Comparison of ENCODE assay signal across 19 mouse cellular contexts in genomic region chr1:39937609-39938008, GRCm38 (mm10). TPM values are rescaled to one million over a fixed set of nuclear protein-coding genes. Genes with fewer than 3 reads are reported as not detected.
DNase-seq lines count a peak whose midpoint lies in the region; ATAC-seq and TF ChIP-seq lines count a peak whose summit lies in the region.
"Had no signal": no experiment of that assay in that cellular context is flagged by ENCODE, and none has a peak within 500 bp of the region (broad histone marks: within the 10 kb centered on the region; RNA-seq: fewer than 3 reads in every experiment).

No protein-coding gene starts in this region.

- no peaks in the 10 kb centered on the region for H3K9me3 ChIP-seq in neural tube, embryonic 15.5 days (replicated peaks)
- H3K9me3 ChIP-seq in liver, embryonic 14.5 days (ENCODE audit: control insufficient read depth, low read length) = no peaks in the 10 kb centered on the region
- no peaks in the 10 kb centered on the region for H3K9me3 ChIP-seq in intestine, embryonic 15.5 days
- H3K9me3 ChIP-seq: embryonic facial prominence, embryonic 12.5 days; forebrain, embryonic 12.5 days; heart, embryonic 12.5 days; limb, embryonic 12.5 days; lung, embryonic 15.5 days had no signal

- no peak for TF ChIP-seq EP300 in heart, adult 2 months (IDR thresholded peaks at IDR 0.05; ENCODE audit: insufficient read depth, low read depth, low read length)
- TF ChIP-seq EP300 in liver, embryonic 14.5 days (IDR thresholded peaks at IDR 0.05; ENCODE audit: low read depth) = peak; percentile 85

- no peak for TF ChIP-seq POLR2A in heart, adult 2 months (IDR thresholded peaks at IDR 0.05; ENCODE audit: insufficient read depth, low read depth, low read length)

- no peak for DNase-seq in heart, adult 2 months
- no peak for DNase-seq in heart, postnatal 10 days
- DNase-seq in neural tube, embryonic 10.5 days (ENCODE audit: extremely low spot score, low spot score) = no peak
- peak; percentile 34 to 46 (median 36) for DNase-seq in liver, embryonic 14.5 days (ENCODE audit: low read depth in 3 of 3, low spot score in 3 of 3)
- DNase-seq: adrenal gland, adult 2 months; heart, postnatal 14 days; kidney, adult 18-20 months; lung, postnatal 36 days had no signal

- H3K9ac ChIP-seq in heart, adult 2 months (ENCODE audit: low read depth, low read length) = no peak overlapping the region
- no peak overlapping the region for H3K9ac ChIP-seq in neural tube, embryonic 15.5 days (replicated peaks)
- 0 out of 2 replicates have a peak overlapping the region, but pooled peaks have one; percentile 18 for H3K9ac ChIP-seq in liver, embryonic 14.5 days (replicated peaks)
- H3K9ac ChIP-seq in intestine, embryonic 15.5 days = no peak overlapping the region
- H3K9ac ChIP-seq: embryonic facial prominence, embryonic 12.5 days; forebrain, embryonic 12.5 days; heart, embryonic 12.5 days; limb, embryonic 12.5 days; lung, embryonic 15.5 days had no signal

- no peak overlapping the region for H3K4me3 ChIP-seq in heart, adult 2 months
- H3K4me3 ChIP-seq in neural tube, embryonic 15.5 days (replicated peaks) = no peak overlapping the region
- no peak overlapping the region for H3K4me3 ChIP-seq in liver, embryonic 14.5 days (ENCODE audit: insufficient read depth in 1 of 2, low read depth in 2 of 2, low read length in 2 of 2)
- no peak overlapping the region for H3K4me3 ChIP-seq in intestine, embryonic 15.5 days (replicated peaks)
- H3K4me3 ChIP-seq: embryonic facial prominence, embryonic 12.5 days; forebrain, embryonic 12.5 days; heart, embryonic 12.5 days; limb, embryonic 12.5 days; lung, embryonic 15.5 days; myocyte had no signal

- WGBS in heart, adult 2 months = 23% methylated on average over 4 of the region's 4 CpGs
- 25% methylated on average over 4 of the region's 4 CpGs for WGBS in neural tube, embryonic 15.5 days
- WGBS in liver, embryonic 14.5 days (ENCODE audit: insufficient replicate concordance) = 29% methylated on average over 4 of the region's 4 CpGs
- 30% methylated on average over 4 of the region's 4 CpGs for WGBS in intestine, embryonic 15.5 days

- no peak for ATAC-seq in neural tube, embryonic 15.5 days (ENCODE audit: low FRiP score)
- peak; percentile 61 for ATAC-seq in liver, embryonic 14.5 days (ENCODE audit: insufficient read depth)
- ATAC-seq in intestine, embryonic 15.5 days = no peak
- ATAC-seq in frontal cortex, adult (ENCODE audit: low TSS enrichment) = no peak
- ATAC-seq: midbrain, embryonic 16.5 days; Patski had no signal

- no peak overlapping the region for H3K4me2 ChIP-seq in neural tube, embryonic 15.5 days
- peak overlapping the region; percentile 74 for H3K4me2 ChIP-seq in liver, embryonic 14.5 days (ENCODE audit: low read depth)
- H3K4me2 ChIP-seq in intestine, embryonic 15.5 days (replicated peaks) = no peak overlapping the region
- H3K4me2 ChIP-seq: embryonic facial prominence, embryonic 12.5 days; forebrain, embryonic 12.5 days; heart, embryonic 12.5 days had no signal

- peaks cover 11% of the 10 kb centered on the region for H3K79me2 ChIP-seq in heart, adult 2 months (replicated peaks; ENCODE audit: control insufficient read depth, insufficient read depth, low read length)

- peaks cover 27% of the 10 kb centered on the region for H3K36me3 ChIP-seq in heart, adult 2 months (ENCODE audit: control insufficient read depth, insufficient read depth, low read length)
- H3K36me3 ChIP-seq in neural tube, embryonic 15.5 days = no peaks in the 10 kb centered on the region
- H3K36me3 ChIP-seq in liver, embryonic 14.5 days (replicated peaks; ENCODE audit: control insufficient read depth, insufficient read depth, low read depth) = no peaks in the 10 kb centered on the region
- no peaks in the 10 kb centered on the region for H3K36me3 ChIP-seq in intestine, embryonic 15.5 days
- H3K36me3 ChIP-seq: forebrain, embryonic 12.5 days; lung, embryonic 15.5 days had no signal

- H3K4me1 ChIP-seq in heart, adult 2 months (ENCODE audit: control insufficient read depth, insufficient read depth, low read length) = peaks cover 50% of the 10 kb centered on the region
- H3K4me1 ChIP-seq in neural tube, embryonic 15.5 days = peaks cover 97% of the 10 kb centered on the region
- H3K4me1 ChIP-seq in liver, embryonic 14.5 days (replicated peaks; ENCODE audit: control insufficient read depth in 2 of 2, insufficient read depth in 2 of 2, low read length in 1 of 2) = peaks cover 22 to 32% of the 10 kb centered on the region in 2 experiments
- peaks cover 73% of the 10 kb centered on the region for H3K4me1 ChIP-seq in intestine, embryonic 15.5 days (replicated peaks)

- intact Hi-C loops in heart, adult 2 months (cut with DNase I) = loop anchor here (2.0 to 5.0 kb wide), 4 partner anchors 27 to 251 kb away; partner anchors contain the start of genes Gm3646 and Map4k4
- intact Hi-C loops in heart, postnatal 10 days (cut with DNase I) = loop anchor here (5.0 kb wide), 2 partner anchors 35 to 250 kb away; partner anchors contain the start of gene Map4k4

- peak overlapping the region; percentile 1; the same call in 1 of the 2 replicates for H3K27ac ChIP-seq in heart, adult 2 months
- peak overlapping the region; percentile 20; the same call in 1 of the 2 replicates for H3K27ac ChIP-seq in neural tube, embryonic 15.5 days (replicated peaks)
- H3K27ac ChIP-seq in liver, embryonic 14.5 days = peak overlapping the region; percentile 46
- no peak overlapping the region for H3K27ac ChIP-seq in intestine, embryonic 15.5 days
- H3K27ac ChIP-seq: embryonic facial prominence, embryonic 12.5 days; forebrain, embryonic 12.5 days; limb, embryonic 12.5 days had no signal

- no peak for TF ChIP-seq CTCF in heart, adult 2 months (IDR thresholded peaks at IDR 0.05)
- TF ChIP-seq CTCF in liver, embryonic 14.5 days (IDR thresholded peaks at IDR 0.05; ENCODE audit: low read depth) = no peak

- H3K27me3 ChIP-seq in heart, adult 2 months (ENCODE audit: control insufficient read depth, insufficient read depth, low read length) = no peaks in the 10 kb centered on the region
- H3K27me3 ChIP-seq in neural tube, embryonic 15.5 days (replicated peaks) = no peaks in the 10 kb centered on the region
- no peaks in the 10 kb centered on the region; the same call in 1 of the 2 replicates for H3K27me3 ChIP-seq in liver, embryonic 14.5 days (ENCODE audit: control insufficient read depth, insufficient read depth, low read length)
- no peaks in the 10 kb centered on the region for H3K27me3 ChIP-seq in intestine, embryonic 15.5 days (replicated peaks)
- H3K27me3 ChIP-seq: embryonic facial prominence, embryonic 12.5 days; forebrain, embryonic 12.5 days; heart, embryonic 12.5 days; limb, embryonic 12.5 days; lung, embryonic 15.5 days; Patski had no signal

RNA-seq across cellular contexts. Expression of gene Map4k4, which starts 36.9 kb away (rescaled TPM):
- 100 to 1,000 TPM; 129 to 134 TPM for total RNA-seq in heart, adult 2 months (2021)
- 85.2 and 133 TPM in 2 replicates for polyA plus RNA-seq in heart, adult 2 months (2012; rRNA removed)
- total RNA-seq in heart, postnatal 10 days (2021) = 100 to 1,000 TPM; 187 to 216 TPM
- polyA plus RNA-seq in neural tube, embryonic 15.5 days (2015; fragmentation: Nextera tagmentation; extraction: Ambion mirVana) = 31.1 and 35.7 TPM in 2 replicates
- 8.6 and 14.5 TPM in 2 replicates for polyA plus RNA-seq in liver, embryonic 14.5 days (2012; rRNA removed)
- 2.3 and 2.7 TPM in 2 replicates for polyA plus RNA-seq in liver, embryonic 14.5 days (2014; fragmentation: Nextera tagmentation; extraction: Ambion mirVana)
- 20.0 and 25.5 TPM in 2 replicates for polyA plus RNA-seq in intestine, embryonic 15.5 days (2015; fragmentation: Nextera tagmentation; extraction: Ambion mirVana)

Comparison
In these comparisons a context has a peak if more than half of its experiments do, and no peak if none do; other contexts are left out.
1. DNase-seq: peak in liver, embryonic 14.5 days (3 of 3); none in heart, adult 2 months (0 of 2), heart, postnatal 10 days (0 of 2) and neural tube, embryonic 10.5 days (single experiment).